Mouse (Mus musculus) lung, postnatal 0 days (tissue): Measurements from ENCODE around the gene Kdm6b.

Experiments used
- CTCF ChIP-seq: IDR thresholded peaks from 2 replicates; pipeline ENCODE4 v1.5.1; 2016; ENCODE audit warnings: antibody characterized with exemption, mild to moderate bottlenecking
- EP300 ChIP-seq: IDR thresholded peaks from 2 replicates; pipeline ENCODE4 v1.6.1; 2016; ENCODE audit warnings: antibody characterized with exemption, mild to moderate bottlenecking, control low read depth

GRCm38 (mm10) chr11:69416921-69417448 lies 3.5 kb upstream of the Kdm6b start:
- TF ChIP-seq CTCF (no peak), EP300 (no peak)
